Mouse (Mus musculus): ENCODE data around the gene Maz.

The Maz gene

GRCm38 (mm10) chr7:127021563-127022527 is 5.0 kb downstream of the Maz start:
- DNase-seq (ENCODE audit: low read depth, low spot score) = no peak

GRCm38 (mm10) chr7:127020901-127021562 is 5.8 kb downstream of the Maz start, which contains the start of the genes Gm42742 and Prrt2:
Gene Gm42742, minus strand, starts transcription at chr7:127021097.
Gene Prrt2, minus strand, starts transcription at chr7:127021211.
- DNase-seq (ENCODE audit: low read depth, low spot score) = no peak

- no peak for DNase-seq (ENCODE audit: low read depth, low spot score)
These were observed 6.3 kb downstream of the Maz start for GRCm38 (mm10) chr7:127020491-127020890.

GRCm38 (mm10) chr7:127020031-127020430 is 6.8 kb downstream of the Maz start:
- DNase-seq (ENCODE audit: low read depth, low spot score) = no peak

GRCm38 (mm10) chr7:127019306-127019960 is 7.4 kb downstream of the Maz start:
- DNase-seq (ENCODE audit: low read depth, low spot score) = no peak

- no peak for DNase-seq (ENCODE audit: low read depth, low spot score)
These were observed 8.2 kb downstream of the Maz start for GRCm38 (mm10) chr7:127018416-127019305.

GRCm38 (mm10) chr7:127017950-127018345 is 8.9 kb downstream of the Maz start:
- DNase-seq (ENCODE audit: low read depth, low spot score) = no peak

GRCm38 (mm10) chr7:127016971-127017949 is 9.6 kb downstream of the Maz start, which contains the start of gene Pagr1a:
Gene Pagr1a, minus strand, starts transcription at chr7:127017352.
- DNase-seq (ENCODE audit: low read depth, low spot score) = peak; percentile 98

- DNase-seq (ENCODE audit: low read depth, low spot score) = no peak
These were observed 10.3 kb downstream of the Maz start for GRCm38 (mm10) chr7:127016486-127016938.

GRCm38 (mm10) chr7:127016481-127016485 is 10.6 kb downstream of the Maz start, which contains the start of gene Pagr1b:
Gene Pagr1b, minus strand, starts transcription at chr7:127016484.
- no peak for DNase-seq (ENCODE audit: low read depth, low spot score)

GRCm38 (mm10) chr7:127016081-127016480 is 10.8 kb downstream of the Maz start:
- DNase-seq (ENCODE audit: low read depth, low spot score) = no peak

- no peak for DNase-seq (ENCODE audit: low read depth, low spot score)
These were observed 11.8 kb downstream of the Maz start for GRCm38 (mm10) chr7:127014993-127015392.

GRCm38 (mm10) chr7:127014320-127014719 is 12.5 kb downstream of the Maz start, which contains the start of gene Mvp:
Gene Mvp, minus strand, starts transcription at chr7:127014621.
- DNase-seq (ENCODE audit: low read depth, low spot score) = no peak

GRCm38 (mm10) chr7:127013385-127013784 is 13.5 kb downstream of the Maz start:
- DNase-seq (ENCODE audit: low read depth, low spot score) = no peak

GRCm38 (mm10) chr7:127012845-127013244 is 14.0 kb downstream of the Maz start:
- DNase-seq (ENCODE audit: low read depth, low spot score) = no peak

- DNase-seq (ENCODE audit: low read depth, low spot score) = no peak
These were observed 14.5 kb downstream of the Maz start for GRCm38 (mm10) chr7:127012374-127012773.

GRCm38 (mm10) chr7:127011717-127012116 is 15.1 kb downstream of the Maz start:
- no peak for DNase-seq (ENCODE audit: low read depth, low spot score)

GRCm38 (mm10) chr7:127011051-127011450 is 15.8 kb downstream of the Maz start:
- no peak for DNase-seq (ENCODE audit: low read depth, low spot score)

GRCm38 (mm10) chr7:127009307-127010085 is 17.3 kb downstream of the Maz start:
- no peak for DNase-seq (ENCODE audit: low read depth, low spot score)
